Mouse (Mus musculus) small intestine, adult 2 months (tissue): ENCODE measurements around the gene Gm20521. TPM values are rescaled to one million over a fixed set of nuclear protein-coding genes. Genes with fewer than 3 reads are reported as not detected.

Experiments
- H3K27ac ChIP-seq: fragments of 200-500 bp; 2 replicates; pipeline ENCODE4 v1.5.1; 2012; ENCODE audit warnings: low read depth, low read length, control low read depth, inconsistent platforms; ENCODE audit not compliant: insufficient read depth
- H3K27me3 ChIP-seq: fragments of 200-500 bp; 2 replicates; pipeline ENCODE4 v1.6.1; 2012; ENCODE audit warnings: mild to moderate bottlenecking, moderate library complexity, low read length, inconsistent platforms; ENCODE audit not compliant: control insufficient read depth, insufficient read depth
- H3K36me3 ChIP-seq: fragments of 200-500 bp; 2 replicates; pipeline ENCODE4 v1.6.1; 2012; ENCODE audit warnings: mild to moderate bottlenecking, low read length, control low read depth, inconsistent platforms; ENCODE audit not compliant: control insufficient read depth, insufficient read depth
- H3K4me1 ChIP-seq: fragments of 200-500 bp; 2 replicates; pipeline ENCODE4 v1.6.1; 2012; ENCODE audit warnings: low read length, inconsistent platforms, mixed read lengths; ENCODE audit not compliant: control insufficient read depth, insufficient read depth, insufficient read length
- H3K4me3 ChIP-seq: fragments of 200-500 bp; 2 replicates; pipeline ENCODE4 v1.5.1; 2012; ENCODE audit warnings: low read depth, mild to moderate bottlenecking, control low read depth, inconsistent platforms, low read length, moderate library complexity
- CTCF ChIP-seq: fragments of 200-500 bp; IDR thresholded peaks from 2 replicates; pipeline ENCODE4 v1.5.1; 2012; ENCODE audit warnings: low read depth, mild to moderate bottlenecking, control low read depth, inconsistent platforms, low read length, moderate library complexity, mixed read lengths; ENCODE audit not compliant: insufficient replicate concordance, insufficient read length; ENCODE audit errors: extremely low read depth
- POLR2A ChIP-seq: fragments of 200-500 bp; IDR thresholded peaks from 2 replicates; pipeline ENCODE4 v1.6.1; 2012; ENCODE audit warnings: low read depth, mild to moderate bottlenecking, control low read depth, inconsistent platforms, low read length, moderate library complexity
- WGBS: fragments of 180-500 bp; shearing (Covaris S2); methylation state at CpG from one replicate; pipeline ENCODE4 v1.1.7; 2018; 5-methylcytosine and 5-hydroxymethylcytosine counted together
- polyA plus RNA-seq: library from polyadenylated mRNA; depleted of rRNA; stranded (reverse); fragments of >200 nt; gene quantifications from 2 replicates; pipeline ENCODE4 v1.2.3, GENCODE M21; 2012; rRNA removed

Gene Gm20521
- polyA plus RNA-seq: 5.8 and 12.4 TPM in 2 replicates

DNA sequence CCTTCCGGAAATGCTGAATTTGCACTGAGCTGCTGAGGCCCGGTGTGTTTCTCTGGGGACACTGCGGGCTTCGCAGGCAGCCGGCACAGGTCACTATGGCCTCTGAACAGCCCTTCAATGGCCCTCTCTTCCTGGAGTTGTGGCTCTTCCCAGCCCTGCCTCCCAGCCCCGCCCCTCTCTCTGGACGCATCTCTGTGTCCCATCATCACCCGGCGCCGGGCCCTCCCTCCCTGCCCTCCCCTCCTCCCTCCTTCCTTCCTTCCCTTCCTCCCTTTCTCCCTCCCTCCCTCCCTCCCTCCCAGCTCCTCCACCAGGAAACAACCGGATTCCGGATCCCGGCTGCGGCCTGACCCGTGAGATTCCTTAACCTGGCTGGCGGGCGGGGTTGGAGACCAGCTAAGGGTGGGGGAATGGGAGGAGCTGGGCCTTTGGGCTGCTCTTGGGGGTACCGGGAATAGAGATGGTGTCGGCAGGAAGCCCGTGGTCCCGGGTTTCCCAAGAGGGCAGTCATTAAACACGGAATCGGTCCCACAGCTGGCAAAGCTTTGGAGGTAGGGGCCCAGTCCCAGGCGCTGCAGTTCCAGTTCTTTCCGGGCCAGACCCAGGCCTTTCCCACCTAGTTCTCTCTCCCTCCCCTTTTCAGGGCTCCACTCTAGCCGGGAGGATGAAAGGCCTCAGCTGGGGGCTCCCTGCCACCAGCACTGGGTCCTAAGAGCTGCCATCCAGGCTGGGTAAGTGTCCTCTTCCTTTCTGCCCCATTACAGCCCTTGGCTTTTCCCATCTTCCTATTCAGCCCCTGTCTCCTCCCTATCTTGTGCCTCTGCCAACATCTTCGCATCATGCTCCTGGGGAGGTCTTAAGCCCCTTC, at the start of gene Gm20521, which contains the start of gene Bcl2l2:
Gm20521 (plus strand) TSS at position 288 of the 868 bp plus-strand sequence.
Bcl2l2 (plus strand) TSS at position 224 of the 868 bp plus-strand sequence.
- Histone ChIP-seq H3K27me3 (no peaks in the 10 kb centered on the region), H3K36me3 (peaks cover 7% of the 10 kb centered on the region; the same call in 1 of the 2 replicates), H3K4me3 (peak within 1 kb of the TSS; percentile 83), H3K27ac (peak within 1 kb of the TSS; percentile 91), H3K4me1 (peaks cover 11% of the 10 kb centered on the region)
- 2% methylated on average over 27 of the region's 27 CpGs for WGBS
- peak; percentile 98 for TF ChIP-seq POLR2A
- TF ChIP-seq CTCF: no peak

DNA sequence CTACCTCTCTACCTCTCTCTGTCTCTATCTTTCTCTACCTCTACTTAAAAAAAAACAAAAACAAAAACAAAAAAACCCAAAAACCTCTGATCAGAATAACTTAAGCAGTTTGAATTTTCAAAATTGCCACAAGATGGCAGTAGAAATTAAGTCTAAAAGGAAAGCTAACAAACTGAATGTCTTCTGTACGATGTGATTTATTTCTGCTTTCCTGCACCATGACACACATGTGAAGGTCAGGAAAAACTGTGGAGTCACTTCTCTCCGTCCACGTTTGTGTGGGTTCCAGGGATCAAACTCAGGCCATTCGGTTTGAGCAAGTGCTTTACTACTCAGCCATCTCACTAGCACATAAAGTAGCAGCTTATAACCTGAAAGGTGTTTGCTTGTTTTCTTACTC, 39.8 kb upstream of the Gm20521 start:
- WGBS: 2% methylated on average over 4 of the region's 4 CpGs
- Histone ChIP-seq H3K27ac (no peak overlapping the region), H3K27me3 (no peaks in the 10 kb centered on the region)

DNA sequence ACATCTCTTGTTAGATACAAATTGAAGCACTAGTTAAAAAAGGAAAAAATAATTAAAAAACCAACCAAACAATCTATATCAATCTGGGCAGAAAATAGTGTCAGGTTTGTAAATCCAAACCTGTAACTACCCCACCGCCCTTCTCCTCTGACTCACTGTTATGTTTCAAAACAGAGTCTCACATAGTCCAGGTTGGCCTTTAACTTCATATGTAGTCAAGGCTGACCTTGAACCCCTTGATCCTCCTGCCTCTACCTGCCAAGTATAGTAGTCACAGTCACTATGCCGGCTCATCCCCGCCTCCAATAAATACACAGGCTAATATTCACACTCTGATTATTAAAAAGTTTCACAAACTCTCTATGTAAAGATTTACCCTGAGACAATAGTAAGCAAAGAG, 27.5 kb upstream of the Gm20521 start:
- TF ChIP-seq POLR2A (no peak), CTCF (no peak)
- Histone ChIP-seq H3K27ac (no peak overlapping the region), H3K4me1 (no peaks in the 10 kb centered on the region), H3K4me3 (no peak overlapping the region), H3K27me3 (no peaks in the 10 kb centered on the region), H3K36me3 (peaks cover 4% of the 10 kb centered on the region)
- WGBS: 86% methylated on average over 3 of the region's 3 CpGs

More for the DNA sequence above, 39.8 kb upstream of the Gm20521 start:
- Histone ChIP-seq H3K4me3 (no peak overlapping the region), H3K36me3 (no peaks in the 10 kb centered on the region), H3K4me1 (no peaks in the 10 kb centered on the region)
- no peak for TF ChIP-seq POLR2A
- TF ChIP-seq CTCF: no peak

DNA sequence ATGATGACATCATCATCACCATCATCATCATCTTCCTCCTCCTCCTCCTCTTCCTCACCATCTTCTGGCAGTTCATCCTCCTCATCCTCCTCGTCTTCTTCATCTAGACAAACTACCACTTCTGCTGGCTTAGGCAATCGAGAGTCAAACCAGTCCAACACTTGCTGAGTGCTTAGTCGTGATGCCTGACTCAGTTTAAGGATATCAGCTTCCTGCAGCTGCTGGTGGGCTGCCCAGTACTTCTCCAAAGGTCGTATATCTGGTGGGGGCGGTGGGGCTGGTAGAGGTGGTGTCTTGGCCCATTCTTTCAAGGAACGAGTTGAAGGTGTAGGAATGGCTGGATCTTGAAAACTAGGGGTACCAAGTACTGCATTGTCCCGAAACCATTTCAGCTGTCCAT, 26.5 kb upstream of the Gm20521 start:
- H3K27ac ChIP-seq: no peak overlapping the region
- H3K4me1 ChIP-seq: no peaks in the 10 kb centered on the region

DNA sequence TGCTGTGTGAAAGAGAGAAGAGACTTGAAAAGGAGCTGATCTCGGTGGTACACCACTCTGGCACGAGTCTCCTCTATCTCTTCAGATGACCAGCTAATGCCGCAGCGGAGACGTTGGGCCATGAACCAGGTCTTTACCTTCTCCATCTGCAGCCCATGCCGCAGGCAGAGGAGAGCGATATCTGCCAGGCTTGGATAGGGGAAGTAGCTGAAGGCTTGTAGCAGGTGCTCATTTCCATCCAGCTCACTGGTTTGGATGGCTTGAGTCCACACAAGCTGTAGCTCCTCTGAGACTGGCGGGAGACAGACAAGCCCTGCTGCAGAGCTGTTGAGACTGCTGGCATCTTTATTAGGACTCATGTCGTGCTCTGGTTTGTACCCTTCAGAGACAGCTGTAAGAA, 25.4 kb upstream of the Gm20521 start:
- TF ChIP-seq CTCF: no peak
- no peak for TF ChIP-seq POLR2A
- H3K27me3 ChIP-seq: no peaks in the 10 kb centered on the region

More for the DNA sequence above, 26.5 kb upstream of the Gm20521 start:
- TF ChIP-seq CTCF (no peak), POLR2A (no peak)
- Histone ChIP-seq H3K4me3 (no peak overlapping the region), H3K36me3 (peaks cover 4% of the 10 kb centered on the region), H3K27me3 (no peaks in the 10 kb centered on the region)
- WGBS: 83% methylated on average over 7 of the region's 7 CpGs

DNA sequence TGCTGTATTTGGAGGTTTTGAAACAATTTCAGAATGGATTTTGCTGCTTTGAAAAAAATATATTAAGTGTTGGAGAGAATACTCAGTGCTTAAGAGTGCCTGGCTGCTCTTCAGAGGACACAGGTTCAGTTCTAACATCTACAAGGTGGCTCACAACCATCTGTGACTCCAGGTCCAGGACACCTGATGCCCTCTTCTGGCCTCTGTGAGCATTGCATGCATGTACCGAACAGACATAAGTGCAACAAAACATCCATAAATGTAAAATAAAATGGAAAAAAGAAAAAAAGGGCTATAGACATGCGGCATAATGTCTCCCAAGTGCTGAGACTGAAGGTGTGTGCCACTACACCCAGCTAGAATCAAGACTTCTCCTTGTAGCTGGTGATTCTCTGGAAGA, 22.7 kb upstream of the Gm20521 start:
- H3K4me1 ChIP-seq: no peaks in the 10 kb centered on the region
- H3K27ac ChIP-seq: no peak overlapping the region
- no peak overlapping the region for H3K4me3 ChIP-seq
- WGBS: 32% methylated on average over 2 of the region's 2 CpGs
- H3K36me3 ChIP-seq: peaks cover 4% of the 10 kb centered on the region
- no peaks in the 10 kb centered on the region for H3K27me3 ChIP-seq
- TF ChIP-seq POLR2A (no peak), CTCF (peak; percentile 70; the same call in 1 of the 2 replicates)

More for the DNA sequence above, 25.4 kb upstream of the Gm20521 start:
- WGBS: 97% methylated on average over 9 of the region's 9 CpGs
- no peak overlapping the region for H3K27ac ChIP-seq
- H3K4me3 ChIP-seq: no peak overlapping the region
- H3K4me1 ChIP-seq: no peaks in the 10 kb centered on the region
- peaks cover 4% of the 10 kb centered on the region for H3K36me3 ChIP-seq
